13 mouse cellular contexts compared by ENCODE assay signal in the genomic region with DNA sequence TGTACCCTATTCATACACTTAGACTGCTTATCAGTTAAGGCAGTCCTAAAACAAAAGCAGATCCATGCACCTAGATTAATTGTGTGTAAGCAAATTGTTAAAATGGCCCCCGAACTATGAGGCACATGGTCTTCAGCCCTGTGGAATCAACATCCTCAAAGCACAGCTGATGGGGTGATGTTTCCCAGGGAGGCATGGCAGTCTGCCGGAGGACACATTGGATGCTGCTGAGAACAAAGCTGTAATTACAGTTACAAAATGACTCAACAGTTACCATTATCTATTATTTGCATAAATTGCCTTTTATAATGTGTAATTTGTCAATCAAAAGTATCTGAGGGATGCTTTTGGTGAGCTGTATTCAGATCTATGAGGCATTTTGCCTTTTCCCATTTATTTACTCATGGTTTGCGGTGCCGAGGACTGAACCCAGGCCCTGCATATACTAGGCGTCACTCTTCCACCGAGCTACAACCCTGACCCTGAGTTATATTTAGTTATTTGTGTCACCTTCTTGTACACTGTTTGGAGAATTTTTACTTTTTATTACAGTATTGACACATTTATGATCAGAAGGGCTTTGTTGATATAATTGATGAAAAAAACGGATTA.
"Had no signal": no experiment of that assay in that cellular context is flagged by ENCODE, and none has a peak within 500 bp of the region (broad histone marks: within the 10 kb centered on the region; RNA-seq: fewer than 3 reads in every experiment).

No protein-coding gene starts in this region.

- H3K9ac ChIP-seq: limb, embryonic 13.5 days; lung, embryonic 14.5 days; midbrain, embryonic 15.5 days; neural tube, embryonic 12.5 days had no signal

- H3K4me3 ChIP-seq: layer of hippocampus, adult 2 months; limb, embryonic 13.5 days; midbrain, embryonic 15.5 days; neural tube, embryonic 12.5 days had no signal

- H3K36me3 ChIP-seq: limb, embryonic 13.5 days; midbrain, embryonic 15.5 days; neural tube, embryonic 12.5 days had no signal

- H3K27ac ChIP-seq: kidney, postnatal 0 days; layer of hippocampus, adult 2 months; limb, embryonic 13.5 days; midbrain, embryonic 15.5 days; neural tube, embryonic 12.5 days had no signal

- H3K4me1 ChIP-seq: limb, embryonic 13.5 days; midbrain, embryonic 15.5 days; neural tube, embryonic 12.5 days had no signal

- H3K4me2 ChIP-seq: limb, embryonic 13.5 days; lung, embryonic 14.5 days; midbrain, embryonic 11.5 days; midbrain, embryonic 15.5 days; neural tube, embryonic 12.5 days had no signal

- DNase-seq: kidney, adult 9 months; kidney, postnatal 36 days; left cerebral cortex, postnatal 4 days; lung, embryonic 14.5 days; lung, postnatal 10 days; lung, postnatal 4 days; thymus, postnatal 4 days had no signal

- ATAC-seq: midbrain, embryonic 15.5 days had no signal

- H3K9me3 ChIP-seq: limb, embryonic 13.5 days; midbrain, embryonic 15.5 days; neural tube, embryonic 12.5 days had no signal

- H3K27me3 ChIP-seq: limb, embryonic 13.5 days; midbrain, embryonic 15.5 days; neural tube, embryonic 12.5 days had no signal
